Mouse (Mus musculus): Measurements from ENCODE around the gene 2210016L21Rik.

DNA sequence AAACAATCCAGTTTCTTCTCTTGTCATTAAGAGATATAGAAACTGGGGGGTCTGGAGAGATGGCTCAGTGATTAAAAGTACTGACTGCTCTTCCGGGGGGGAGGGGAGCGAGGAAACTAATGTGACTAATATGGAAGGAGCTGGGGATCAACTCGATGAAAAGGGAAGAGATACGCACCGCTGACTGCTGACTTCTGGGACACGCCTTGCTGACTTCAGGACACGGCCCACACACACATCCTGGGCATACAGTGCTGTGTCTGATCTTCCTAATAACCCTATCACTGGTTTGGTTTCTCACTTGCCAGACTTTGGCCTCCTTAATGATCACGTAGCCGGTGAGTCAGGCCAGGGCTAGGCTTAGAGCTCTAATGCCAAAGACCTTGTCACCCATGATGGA is 15.2 kb upstream of the 2210016L21Rik start:
- TF ChIP-seq CTCF (IDR thresholded peaks at IDR 0.05; ENCODE audit: borderline replicate concordance, extremely low read depth, insufficient read depth, insufficient read length), result no peak
- TF ChIP-seq POLR2A (IDR thresholded peaks at IDR 0.05; ENCODE audit: borderline replicate concordance, extremely low read depth, insufficient read depth, insufficient read length, poor library complexity, severe bottlenecking), result no peak

Data from brain, embryonic 14.5 days (tissue).